ENCODE assay signal across 23 mouse cellular contexts in the genomic region with DNA sequence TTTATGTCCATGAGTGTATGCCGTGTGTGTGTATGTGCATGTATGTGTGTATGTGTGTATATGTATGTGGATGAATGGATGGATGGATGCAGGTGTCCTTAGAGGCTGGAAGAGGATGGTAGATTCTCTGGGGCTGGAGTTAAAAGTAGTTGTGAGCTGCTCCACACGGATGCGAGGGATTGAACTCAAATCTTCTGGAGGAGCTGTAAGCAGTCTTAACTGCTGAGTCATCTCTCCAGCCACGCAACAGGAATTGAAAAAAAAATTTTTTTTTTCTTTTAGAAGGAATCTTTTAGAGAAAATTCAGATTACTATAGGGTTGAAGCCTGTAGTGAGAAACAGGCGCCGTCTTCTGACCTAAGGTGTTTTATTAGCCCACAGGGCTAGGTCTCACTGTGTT. TPM values are rescaled to one million over a fixed set of nuclear protein-coding genes. Genes with fewer than 3 reads are reported as not detected.
DNase-seq lines count a peak whose midpoint lies in the region; ATAC-seq lines count a peak whose summit lies in the region.
"Had no signal": no experiment of that assay in that cellular context is flagged by ENCODE, and none has a peak within 500 bp of the region (broad histone marks: within the 10 kb centered on the region; RNA-seq: fewer than 3 reads in every experiment).

No protein-coding gene starts in this region.

- WGBS in hindbrain, embryonic 16.5 days, result 89% methylated on average over 6 of the region's 6 CpGs

- no peak overlapping the region for H3K4me3 ChIP-seq in hindbrain, embryonic 16.5 days (ENCODE audit: low read length)
- H3K4me3 ChIP-seq: embryonic facial prominence, embryonic 13.5 days; embryonic facial prominence, embryonic 15.5 days; forebrain, embryonic 13.5 days; forebrain, embryonic 15.5 days had no signal

- no peaks in the 10 kb centered on the region for H3K27me3 ChIP-seq in hindbrain, embryonic 16.5 days (replicated peaks; ENCODE audit: control insufficient read depth, insufficient read depth, low read length)
- H3K27me3 ChIP-seq: embryonic facial prominence, embryonic 13.5 days; embryonic facial prominence, embryonic 15.5 days; forebrain, embryonic 13.5 days; forebrain, embryonic 15.5 days had no signal

- H3K27ac ChIP-seq in hindbrain, embryonic 16.5 days (ENCODE audit: low read depth, low read length), result no peak overlapping the region
- H3K27ac ChIP-seq: embryonic facial prominence, embryonic 13.5 days; embryonic facial prominence, embryonic 15.5 days; forebrain, embryonic 13.5 days; forebrain, embryonic 15.5 days had no signal

- DNase-seq in 3T3-L1 (ENCODE audit: low read depth, low spot score), result peak; percentile 60
- peak; percentile 23 for DNase-seq in 416B (ENCODE audit: low read depth)
- DNase-seq in NIH3T3 (ENCODE audit: low read depth), result peak; percentile 73
- no peak for DNase-seq in lung, postnatal 4 days
- DNase-seq in left cerebral cortex, adult 11 months (ENCODE audit: low spot score), result no peak
- DNase-seq: adrenal gland, adult 8-10 months; adrenal gland, postnatal 14 days; adrenal gland, postnatal 36 days; cerebellum, adult 11-12 months; cerebellum, adult 2 months; cerebellum, adult 9-10 months; cerebellum, postnatal 10 days; cerebellum, postnatal 36 days; embryo, embryonic 11 days; forebrain, postnatal 0 days had no signal

- no peaks in the 10 kb centered on the region for H3K36me3 ChIP-seq in hindbrain, embryonic 16.5 days (ENCODE audit: control insufficient read depth, insufficient read depth, low read length)
- H3K36me3 ChIP-seq: embryonic facial prominence, embryonic 13.5 days; embryonic facial prominence, embryonic 15.5 days; forebrain, embryonic 15.5 days had no signal

- H3K4me2 ChIP-seq in hindbrain, embryonic 16.5 days (ENCODE audit: low read length), result no peak overlapping the region
- H3K4me2 ChIP-seq: embryonic facial prominence, embryonic 13.5 days; embryonic facial prominence, embryonic 15.5 days; forebrain, embryonic 13.5 days; forebrain, embryonic 15.5 days had no signal

- H3K9ac ChIP-seq in hindbrain, embryonic 16.5 days (ENCODE audit: low read depth, low read length), result no peak overlapping the region
- H3K9ac ChIP-seq: embryonic facial prominence, embryonic 13.5 days; embryonic facial prominence, embryonic 15.5 days; forebrain, embryonic 13.5 days; forebrain, embryonic 15.5 days; forebrain, postnatal 0 days had no signal

- no peaks in the 10 kb centered on the region for H3K9me3 ChIP-seq in hindbrain, embryonic 16.5 days (ENCODE audit: control insufficient read depth, low read length)
- H3K9me3 ChIP-seq: embryonic facial prominence, embryonic 13.5 days; embryonic facial prominence, embryonic 15.5 days; forebrain, embryonic 13.5 days; forebrain, embryonic 15.5 days; G1E had no signal

- H3K4me1 ChIP-seq in hindbrain, embryonic 16.5 days (ENCODE audit: control insufficient read depth, insufficient read depth, low read depth, low read length), result peaks cover 2% of the 10 kb centered on the region

- no peak for ATAC-seq in hindbrain, embryonic 16.5 days
- ATAC-seq: forebrain, embryonic 13.5 days; forebrain, embryonic 15.5 days; forebrain, postnatal 0 days had no signal

RNA-seq across cellular contexts. Expression of a gene that starts 14.5 kb away (rescaled TPM):
- polyA plus RNA-seq in hindbrain, embryonic 16.5 days (2015; fragmentation: Nextera tagmentation; extraction: Ambion mirVana), result 2.2 and 3.2 TPM in 2 replicates

RNA-seq across cellular contexts. Expression of a gene that starts 16.2 kb away (rescaled TPM):
- 2.9 and 3.9 TPM in 2 replicates for polyA plus RNA-seq in hindbrain, embryonic 16.5 days (2015; fragmentation: Nextera tagmentation; extraction: Ambion mirVana)

RNA-seq across cellular contexts. Expression of a gene that starts 22.1 kb away (rescaled TPM):
- polyA plus RNA-seq in hindbrain, embryonic 16.5 days (2015; fragmentation: Nextera tagmentation; extraction: Ambion mirVana), result 0.52 and 0.73 TPM in 2 replicates

RNA-seq across cellular contexts. Expression of a gene that starts 40.1 kb away (rescaled TPM):
- 6.0 and 8.0 TPM in 2 replicates for polyA plus RNA-seq in hindbrain, embryonic 16.5 days (2015; fragmentation: Nextera tagmentation; extraction: Ambion mirVana)

RNA-seq across cellular contexts. Expression of a gene that starts 41.4 kb away (rescaled TPM):
- polyA plus RNA-seq in hindbrain, embryonic 16.5 days (2015; fragmentation: Nextera tagmentation; extraction: Ambion mirVana), result 0.74 and 2.5 TPM in 2 replicates
- polyA plus RNA-seq: C2C12; forebrain, embryonic 11.5 days; G1E had no signal

Comparison
In these comparisons a context has a peak if more than half of its experiments do, and no peak if none do; other contexts are left out.
1. DNase-seq: peak in 3T3-L1 (single experiment), 416B (single experiment) and NIH3T3 (single experiment); none in lung, postnatal 4 days (0 of 2) and left cerebral cortex, adult 11 months (single experiment).